Mouse (Mus musculus) MEL (cell line): ENCODE measurements at regions not wholly inside any gene's neighbourhood (a gene's known extent, or its start where the extent isn't known, plus 50 kb on each side); places are given as distances from the start of the nearest gene placed in this dataset.

Experiments used
- CTCF ChIP-seq, 3 experiments: IDR thresholded peaks in 2 of 3; conservative IDR thresholded peaks in 1 of 3; 2 replicates each; pipeline ENCODE4 v1.5.1; 2011 to 2012; ENCODE audit warnings: low read length in 3 of 3, low read depth in 2 of 3, mild to moderate bottlenecking in 2 of 3, improper control_type of control experiment in 1 of 3, inconsistent platforms in 1 of 3, mixed read lengths in 1 of 3, moderate library complexity in 1 of 3; ENCODE audit not compliant: control insufficient read depth in 1 of 3, insufficient read depth in 1 of 3, poor library complexity in 1 of 3, severe bottlenecking in 1 of 3
- MYC ChIP-seq: IDR thresholded peaks from 2 replicates; pipeline ENCODE4 v1.6.1; 2011; ENCODE audit warnings: low read depth, mild to moderate bottlenecking, low read length, improper control_type of control experiment, moderate library complexity

GRCm38 (mm10) chr3:34242126-34242525 is 161.0 kb upstream of the Dnajc19 start:
- TF ChIP-seq MYC (no peak), CTCF (IDR thresholded peaks at IDR 0.05 in 2 of 3, conservative IDR thresholded peaks at IDR 0.05 in 1 of 3; ENCODE audit: control insufficient read depth in 1 of 3, insufficient read depth in 1 of 3, low read depth in 2 of 3, low read length in 3 of 3, poor library complexity in 1 of 3, severe bottlenecking in 1 of 3) (no peak)
